Mouse (Mus musculus) T-cell, adult 2 months (primary cell): ENCODE data around the gene Cct4.

ENCODE experiments used
- DNase-seq: peaks from one replicate; pipeline ENCODE4 v3.0.0; 2022; ENCODE audit warnings: low spot score

Gene Cct4

GRCm38 (mm10) chr11:22982846-22983245 is 7.5 kb upstream of the Cct4 start:
- no peak for DNase-seq

DNA sequence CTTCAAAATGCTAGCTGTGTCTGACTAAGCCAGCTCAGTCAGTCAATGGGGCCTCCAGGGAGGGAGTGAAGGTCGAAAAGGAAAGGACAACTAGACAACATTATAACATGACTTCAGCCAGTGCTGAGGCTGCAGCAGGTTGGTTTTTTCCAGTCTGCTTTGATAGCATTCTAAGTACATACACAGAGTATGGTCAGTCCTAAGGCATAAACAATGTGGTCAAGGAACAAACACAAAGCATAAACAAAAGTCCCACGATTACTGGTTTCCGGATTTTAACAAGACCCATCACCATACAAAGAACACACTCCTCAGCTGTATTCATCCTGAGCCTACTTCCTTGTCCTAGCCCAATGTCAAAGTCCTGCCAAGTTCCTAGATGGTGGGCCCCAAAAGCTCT is 4.8 kb upstream of the Cct4 start:
- no peak for DNase-seq

- DNase-seq = peak; percentile 58
Measured at GRCm38 (mm10) chr11:22987357-22987756, 3.0 kb upstream of the Cct4 start.

DNA sequence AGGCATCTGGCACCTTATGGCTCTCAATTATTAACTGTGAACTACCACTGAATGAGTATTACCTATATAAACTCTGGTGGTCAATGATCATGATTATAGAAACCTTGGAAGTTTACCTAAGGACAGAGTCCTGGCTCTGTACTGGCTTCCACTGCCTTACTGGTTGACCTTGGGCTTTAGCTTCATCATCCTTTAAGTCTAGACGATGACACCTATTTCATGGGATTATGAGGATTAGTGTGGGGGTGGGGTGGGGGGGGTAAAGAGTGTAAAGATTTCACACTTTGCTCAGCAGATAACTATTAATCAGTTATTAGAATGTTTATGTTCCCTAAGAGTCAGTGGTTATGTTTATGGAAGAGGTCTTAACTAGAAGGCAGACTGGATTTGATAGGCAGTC is 533 bp upstream of the Cct4 start:
- DNase-seq = no peak

DNA sequence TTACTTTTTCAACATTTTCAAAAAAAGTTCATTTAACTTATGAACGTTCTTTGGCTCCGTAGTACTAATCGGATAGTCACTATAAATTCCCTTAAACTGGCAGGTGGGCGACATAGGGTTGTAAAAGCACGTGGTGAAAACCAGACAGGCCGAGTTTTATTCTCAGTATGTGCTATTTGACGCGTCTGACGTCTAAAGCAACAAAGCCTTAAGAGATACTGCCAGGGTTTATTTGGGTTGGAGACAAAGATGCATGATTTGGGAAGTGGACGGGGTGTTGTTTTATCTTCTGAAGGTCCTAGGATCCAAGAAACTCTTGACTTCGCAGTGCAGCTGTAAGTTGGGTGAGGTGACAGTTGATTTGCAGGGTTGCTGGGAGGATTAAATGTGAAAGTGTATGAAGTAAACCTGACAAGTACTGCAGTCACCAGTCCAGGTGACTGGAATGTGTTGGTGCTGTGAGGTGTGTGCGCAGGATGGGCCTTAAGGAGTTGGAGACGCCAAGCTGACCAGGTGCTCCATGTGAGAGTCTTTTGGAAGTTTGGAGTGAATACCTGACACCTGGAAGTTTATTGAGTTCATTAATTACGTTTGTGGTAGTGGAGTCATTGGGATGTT is 1.0 kb downstream of the Cct4 start:
- no peak for DNase-seq

DNA sequence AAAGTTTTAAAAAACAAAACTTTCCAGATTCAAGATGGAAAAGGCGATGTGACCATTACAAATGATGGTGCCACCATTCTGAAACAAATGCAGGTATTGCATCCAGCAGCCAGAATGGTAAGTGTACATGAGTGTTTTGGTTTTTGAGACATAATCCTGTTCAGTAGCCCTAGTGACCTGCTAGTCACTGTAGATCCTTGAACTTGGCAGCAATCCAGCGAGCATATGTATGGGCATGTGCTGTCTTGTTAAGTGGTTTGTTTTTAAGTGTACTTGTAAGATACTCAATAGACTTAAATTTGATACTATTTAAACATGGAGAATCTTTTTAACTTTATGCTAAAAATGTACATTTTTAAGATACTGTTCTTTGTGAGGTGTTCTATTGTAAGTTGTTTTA is 4.0 kb downstream of the Cct4 start:
- no peak for DNase-seq

- DNase-seq = no peak
Measured at GRCm38 (mm10) chr11:22995461-22995860, 5.1 kb downstream of the Cct4 start.

DNA sequence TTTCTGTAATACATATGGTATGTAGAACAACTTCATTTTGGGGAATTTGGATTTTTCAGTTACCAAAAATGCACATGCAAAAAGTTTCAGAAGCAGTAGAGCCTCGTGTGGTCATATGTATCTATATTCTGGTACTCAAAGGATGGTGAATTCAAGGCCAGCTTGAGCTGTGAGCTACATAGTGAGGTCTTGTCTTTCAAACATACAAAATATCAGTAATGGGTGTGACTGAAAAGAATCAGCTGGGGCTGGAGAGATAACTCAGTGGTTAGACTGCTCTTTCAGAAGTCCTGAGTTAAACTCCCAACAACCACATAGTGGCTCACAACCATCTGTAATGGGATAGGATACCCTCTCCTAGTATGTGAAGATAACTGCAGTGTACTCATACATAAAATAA is 8.0 kb downstream of the Cct4 start:
- DNase-seq = no peak

DNA sequence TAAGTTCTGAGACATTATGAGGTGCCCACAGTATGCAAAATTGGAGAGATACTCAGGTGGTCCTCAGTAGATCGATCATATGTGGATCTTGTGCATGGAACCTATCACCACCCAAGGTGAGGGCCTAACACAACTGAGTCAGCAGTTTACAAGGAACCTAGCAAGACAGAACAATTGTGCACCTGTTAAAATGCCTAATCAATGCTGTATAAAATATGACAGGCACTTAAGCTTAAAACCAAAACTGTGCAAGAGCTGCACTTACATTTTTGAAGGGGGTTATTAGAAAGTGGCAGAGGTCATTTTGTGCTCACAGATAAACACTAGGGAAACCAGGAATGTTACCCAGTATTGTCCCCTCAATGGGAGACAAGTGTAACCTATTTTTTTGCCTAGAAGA is 15.0 kb downstream of the Cct4 start:
- DNase-seq = no peak

DNA sequence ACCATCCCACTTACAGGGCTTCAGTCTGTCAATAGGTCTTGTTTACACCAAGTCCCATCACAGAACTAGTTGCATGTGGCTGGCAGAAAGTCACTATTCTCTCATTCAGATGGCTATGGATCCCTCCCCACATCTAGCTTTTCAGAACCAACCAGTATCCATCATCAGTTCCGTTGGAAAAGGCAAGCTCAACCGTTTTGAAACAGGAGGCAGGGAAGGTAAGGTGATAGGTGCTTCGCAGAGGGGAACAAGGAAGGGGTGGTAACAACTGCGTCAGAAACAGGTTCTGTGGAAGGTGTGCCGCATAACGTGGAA is 16.8 kb downstream of the Cct4 start:
- no peak for DNase-seq

DNA sequence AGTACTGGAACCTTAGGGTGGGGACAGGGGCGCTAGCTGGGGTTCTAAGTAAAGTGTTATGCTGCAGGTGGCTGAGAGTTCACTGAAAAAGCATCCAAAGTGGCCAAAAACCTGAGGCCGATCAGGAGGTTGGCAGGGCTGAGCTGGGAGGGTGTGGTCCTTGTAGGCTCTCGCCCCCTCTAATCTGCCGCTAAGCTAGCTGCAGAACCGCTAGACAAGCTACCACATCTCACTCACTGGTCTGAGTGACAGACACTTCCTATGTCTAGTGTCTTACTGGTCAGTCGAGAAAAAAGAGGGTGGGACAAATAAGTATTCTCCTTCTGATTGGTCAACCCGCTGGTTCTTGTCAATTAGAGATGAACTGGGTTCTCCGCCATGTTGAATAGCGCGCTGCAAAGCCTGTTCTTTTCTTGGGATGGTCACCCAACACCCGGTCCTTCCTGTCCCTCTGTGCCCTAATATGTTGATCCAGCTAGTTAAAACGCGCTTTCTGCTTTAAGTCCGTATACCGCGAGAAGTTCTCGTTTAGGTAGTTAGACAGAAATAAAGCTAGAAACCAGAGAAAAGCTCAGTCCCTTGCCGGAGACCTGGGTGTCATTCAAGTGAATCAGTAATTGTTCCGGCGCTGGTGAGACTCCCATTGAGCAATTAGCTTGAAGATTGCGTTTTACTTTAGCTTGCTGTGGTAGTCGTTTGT is 17.3 kb downstream of the Cct4 start, which contains the start of gene Fam161a:
Gene Fam161a, plus strand, starts transcription at position 51 of the 700 bp plus-strand sequence.
- peak; percentile 78 for DNase-seq

DNA sequence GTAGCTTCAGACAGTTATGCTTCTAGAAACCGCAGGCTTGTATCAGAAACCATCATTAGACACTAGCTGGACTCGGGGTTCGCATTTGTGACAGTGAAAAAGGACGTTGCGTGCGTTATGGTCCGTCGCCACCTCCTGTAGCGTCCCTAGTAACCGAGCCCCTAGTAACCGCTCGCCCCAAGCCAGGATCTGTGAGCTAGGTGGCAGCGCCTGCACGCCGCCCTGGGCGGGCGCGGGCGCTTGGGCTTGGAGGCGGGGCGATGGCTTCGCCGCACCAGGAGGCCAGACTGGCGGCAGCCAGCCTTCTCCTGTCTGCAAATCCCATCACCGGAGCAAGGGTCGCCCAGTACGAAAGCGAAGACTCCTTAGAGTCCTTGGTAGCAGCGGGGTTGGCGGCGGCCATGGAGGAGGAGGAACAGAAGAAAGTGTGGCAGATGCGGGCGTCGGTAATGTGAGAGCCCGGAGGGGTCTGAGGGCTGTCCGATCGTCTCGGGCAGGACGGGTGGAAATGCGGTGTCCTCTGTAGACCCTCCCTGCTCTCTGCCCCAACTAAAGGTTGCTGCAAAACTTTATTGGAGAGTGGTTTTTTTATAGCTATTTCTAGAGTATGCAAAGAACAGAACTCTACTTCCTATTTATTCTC is 18.0 kb downstream of the Cct4 start:
- peak; percentile 71 for DNase-seq

GRCm38 (mm10) chr11:23008824-23009200 is 18.5 kb downstream of the Cct4 start:
- DNase-seq = no peak

- no peak for DNase-seq
Measured at GRCm38 (mm10) chr11:23013096-23013495, 22.8 kb downstream of the Cct4 start.

- DNase-seq = no peak
Measured at GRCm38 (mm10) chr11:23013580-23014294, 23.4 kb downstream of the Cct4 start.

- no peak for DNase-seq
Measured at GRCm38 (mm10) chr11:23014996-23015395, 24.7 kb downstream of the Cct4 start.

DNA sequence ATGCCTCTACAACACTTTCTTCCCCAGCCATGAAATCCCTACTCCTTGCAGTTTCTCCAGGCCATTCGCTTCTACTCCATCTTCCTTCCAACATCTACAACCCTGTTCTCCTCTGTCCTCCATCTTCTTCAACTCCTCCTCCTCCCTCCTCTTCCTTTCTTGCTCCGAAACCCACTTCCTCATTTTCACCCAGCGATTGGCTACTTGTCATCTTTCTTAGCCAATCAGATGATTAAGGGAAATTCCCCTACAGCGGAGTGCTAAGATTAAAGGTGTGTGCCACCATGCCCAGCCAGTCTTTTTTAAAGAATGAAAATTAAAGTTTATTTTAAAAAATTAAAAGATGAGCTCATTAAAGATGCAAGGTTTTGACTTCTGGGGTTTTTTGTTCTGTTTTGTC is 27.6 kb downstream of the Cct4 start:
- DNase-seq = no peak

DNA sequence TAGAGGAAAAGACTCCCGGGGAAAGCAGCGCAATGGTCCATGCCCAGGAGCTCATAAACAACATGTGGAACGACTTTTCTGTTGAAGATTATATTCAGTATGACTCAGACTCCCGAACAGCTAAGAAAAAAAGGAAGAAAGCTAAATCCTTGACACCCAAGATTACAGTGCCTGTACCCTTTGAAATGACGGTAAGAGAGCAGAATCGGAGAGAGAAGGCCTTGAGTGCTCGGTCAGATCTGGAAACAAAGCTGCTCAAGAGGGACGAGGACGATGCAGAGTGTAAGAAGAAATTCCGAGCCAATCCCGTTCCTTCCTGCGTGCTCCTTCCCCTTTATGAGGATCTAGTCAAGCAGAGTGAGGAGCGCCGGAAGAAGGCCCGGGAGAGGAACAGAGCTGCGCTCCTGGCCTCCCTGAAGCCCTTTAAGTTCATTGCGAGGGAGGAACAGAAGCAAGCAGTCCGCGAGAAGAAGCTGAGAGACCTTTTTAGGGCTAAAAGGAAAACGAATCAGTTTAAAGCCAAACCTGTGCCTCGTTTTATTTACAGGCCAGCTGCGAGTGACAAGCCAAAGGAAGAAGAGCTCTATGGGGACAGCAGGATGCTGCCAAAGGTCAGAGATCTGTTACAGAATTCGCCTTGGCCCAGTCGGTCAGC is 29.9 kb downstream of the Cct4 start:
- no peak for DNase-seq

- DNase-seq = no peak
Measured at GRCm38 (mm10) chr11:23020841-23021240, 30.5 kb downstream of the Cct4 start.

DNA sequence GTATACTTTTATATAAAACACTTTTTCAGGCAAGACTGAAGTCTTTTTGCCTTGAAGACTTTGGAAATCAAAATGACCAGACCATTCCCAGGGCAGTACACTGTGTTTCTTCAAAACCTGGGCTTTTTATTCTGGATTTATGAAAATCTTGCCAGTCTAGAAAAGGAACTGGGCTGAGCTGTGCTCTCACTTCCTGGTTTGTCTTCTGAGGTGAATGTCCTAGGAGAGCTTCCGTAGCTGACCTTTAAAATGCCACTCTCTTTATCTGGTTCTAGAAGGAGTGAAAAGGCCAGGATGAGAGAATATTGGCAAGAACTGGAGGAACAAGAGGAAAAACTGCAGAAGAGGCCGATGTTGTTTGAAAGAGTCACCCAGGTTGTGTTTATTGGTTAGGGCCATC is 32.8 kb downstream of the Cct4 start:
- no peak for DNase-seq

GRCm38 (mm10) chr11:23024169-23024568 is 33.9 kb downstream of the Cct4 start:
- DNase-seq = no peak

DNA sequence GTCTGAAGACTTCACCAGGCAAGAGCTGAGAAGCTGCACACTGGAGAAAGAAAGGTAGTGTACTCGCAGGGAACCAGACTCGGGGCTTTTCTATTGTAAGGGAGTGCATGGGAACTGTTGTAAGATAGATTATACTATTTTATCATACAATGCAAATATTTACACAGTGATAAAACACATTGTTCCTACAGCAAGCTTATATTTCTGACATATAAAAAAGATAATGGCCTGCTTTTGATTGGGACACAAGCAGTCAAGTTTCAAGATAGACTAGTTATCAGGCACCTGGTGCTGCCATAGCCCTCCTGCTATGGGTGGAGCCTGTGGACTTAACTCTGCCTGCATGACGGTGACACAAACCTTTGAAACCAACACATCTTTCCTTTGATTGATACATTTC is 38.6 kb downstream of the Cct4 start:
- DNase-seq = no peak

DNA sequence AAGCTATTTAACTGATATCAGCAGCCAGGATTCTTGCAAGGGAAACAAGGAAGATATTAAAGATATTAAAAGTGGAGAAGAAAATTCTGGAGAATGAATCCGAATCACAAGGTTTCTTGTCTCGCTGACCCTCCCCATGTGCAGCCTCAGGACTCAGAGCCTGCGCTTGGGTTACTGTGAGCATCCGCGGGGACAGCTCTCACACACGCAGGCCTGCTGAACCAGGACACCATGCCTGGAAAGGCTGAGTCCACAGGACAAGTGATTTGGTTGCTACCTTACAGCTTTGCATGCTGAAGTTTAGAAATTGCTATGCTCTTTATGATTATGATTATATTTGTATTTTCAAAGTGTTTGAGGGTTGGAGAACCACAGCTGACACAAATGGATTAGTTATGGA is 39.1 kb downstream of the Cct4 start:
- no peak for DNase-seq
